Mouse (Mus musculus) forebrain, embryonic 13.5 days (tissue): Measurements from ENCODE around the gene Ube2e1. TPM values are rescaled to one million over a fixed set of nuclear protein-coding genes. Genes with fewer than 3 reads are reported as not detected.

Experiments
- ATAC-seq: fragments of 200-750 bp; cut with Nextera tagmentation; 2 replicates; pipeline ENCODE4 v1.8.0; 2017
- H3K27ac ChIP-seq: fragments of 300-500 bp; sonication (generic); 2 replicates; pipeline ENCODE4 v1.5.1; 2015; ENCODE audit warnings: inconsistent platforms, mild to moderate bottlenecking, moderate library complexity
- H3K27me3 ChIP-seq: fragments of 300-500 bp; sonication (generic); 2 replicates; pipeline ENCODE4 v1.6.1; 2015; ENCODE audit warnings: mild to moderate bottlenecking, inconsistent platforms
- H3K36me3 ChIP-seq: fragments of 300-500 bp; sonication (generic); 2 replicates; pipeline ENCODE4 v1.6.1; 2015; ENCODE audit warnings: mild to moderate bottlenecking, inconsistent platforms; ENCODE audit not compliant: poor library complexity, severe bottlenecking
- H3K4me1 ChIP-seq: fragments of 300-500 bp; sonication (generic); 2 replicates; pipeline ENCODE4 v1.6.1; 2015; ENCODE audit warnings: inconsistent platforms
- H3K4me2 ChIP-seq: fragments of 300-500 bp; sonication (generic); 2 replicates; pipeline ENCODE4 v1.6.1; 2015; ENCODE audit warnings: inconsistent platforms, mild to moderate bottlenecking, moderate library complexity
- H3K4me3 ChIP-seq: fragments of 300-500 bp; sonication (generic); 2 replicates; pipeline ENCODE4 v1.5.1; 2015; ENCODE audit warnings: mild to moderate bottlenecking, inconsistent platforms
- H3K9ac ChIP-seq: fragments of 300-500 bp; sonication (generic); 2 replicates; pipeline ENCODE4 v1.6.1; 2015; ENCODE audit warnings: mild to moderate bottlenecking, inconsistent platforms
- H3K9me3 ChIP-seq: fragments of 300-500 bp; sonication (generic); replicated peaks from 2 replicates; pipeline ENCODE4 v1.6.1; 2016; ENCODE audit warnings: inconsistent platforms
- WGBS: fragments of 180-500 bp; shearing (Covaris S2); methylation state at CpG from one replicate; pipeline ENCODE4 v1.1.7; 2015; 5-methylcytosine and 5-hydroxymethylcytosine counted together
- polyA plus RNA-seq: library from polyadenylated mRNA; unstranded; fragments of >200 nt; fragmentation: Nextera tagmentation; extraction: Ambion mirVana; gene quantifications from 2 replicates; pipeline ENCODE4 v1.2.1, GENCODE M21; 2015

Gene Ube2e1
- polyA plus RNA-seq, 1 experiment from 2014 or later: 198 TPM

GRCm38 (mm10) chr14:18303262-18303661 is 28.4 kb downstream of the Ube2e1 start:
- Histone ChIP-seq H3K9me3 (no peaks in the 10 kb centered on the region), H3K27ac (no peak overlapping the region), H3K4me2 (no peak overlapping the region), H3K27me3 (no peaks in the 10 kb centered on the region), H3K9ac (no peak overlapping the region), H3K4me3 (no peak overlapping the region), H3K4me1 (peaks cover 10% of the 10 kb centered on the region; the same call in 1 of the 2 replicates), H3K36me3 (peaks cover 10% of the 10 kb centered on the region; the same call in 1 of the 2 replicates)
- WGBS: 80% methylated on average over 4 of the region's 4 CpGs
- no peak for ATAC-seq

GRCm38 (mm10) chr14:18302750-18303149 is 28.9 kb downstream of the Ube2e1 start:
- Histone ChIP-seq H3K4me2 (no peak overlapping the region), H3K27ac (no peak overlapping the region), H3K36me3 (peaks cover 10% of the 10 kb centered on the region; the same call in 1 of the 2 replicates), H3K9ac (no peak overlapping the region), H3K9me3 (no peaks in the 10 kb centered on the region), H3K4me3 (no peak overlapping the region), H3K4me1 (peaks cover 10% of the 10 kb centered on the region; the same call in 1 of the 2 replicates), H3K27me3 (no peaks in the 10 kb centered on the region)
- ATAC-seq: no peak
- WGBS: 76% methylated on average over 3 of the region's 3 CpGs

- Histone ChIP-seq H3K36me3 (peaks cover 10% of the 10 kb centered on the region; the same call in 1 of the 2 replicates), H3K9me3 (no peaks in the 10 kb centered on the region), H3K4me2 (no peak overlapping the region), H3K4me3 (no peak overlapping the region), H3K27ac (no peak overlapping the region), H3K27me3 (no peaks in the 10 kb centered on the region), H3K9ac (no peak overlapping the region), H3K4me1 (peaks cover 10% of the 10 kb centered on the region; the same call in 1 of the 2 replicates)
- no peak for ATAC-seq
- WGBS: 84% methylated on average over 3 of the region's 3 CpGs
Observed at GRCm38 (mm10) chr14:18301591-18301990, 30.1 kb downstream of the Ube2e1 start.

- Histone ChIP-seq H3K4me2 (no peak overlapping the region), H3K9ac (no peak overlapping the region), H3K4me1 (peaks cover 10% of the 10 kb centered on the region; the same call in 1 of the 2 replicates), H3K36me3 (peaks cover 7% of the 10 kb centered on the region; the same call in 1 of the 2 replicates), H3K4me3 (no peak overlapping the region), H3K9me3 (no peaks in the 10 kb centered on the region), H3K27me3 (no peaks in the 10 kb centered on the region), H3K27ac (no peak overlapping the region)
- whole genome bisulfite sequencing: 93% methylated on average over 2 of the region's 2 CpGs
- ATAC-seq: no peak
Observed at GRCm38 (mm10) chr14:18300676-18301075, 31.0 kb downstream of the Ube2e1 start.

- no peaks in the 10 kb centered on the region for H3K27me3 ChIP-seq
- no peaks in the 10 kb centered on the region for H3K9me3 ChIP-seq
- peaks cover 3% of the 10 kb centered on the region; the same call in 1 of the 2 replicates for H3K36me3 ChIP-seq
- peaks cover 10% of the 10 kb centered on the region; the same call in 1 of the 2 replicates for H3K4me1 ChIP-seq
- no peak overlapping the region for H3K4me2 ChIP-seq
- 87% methylated on average over 2 of the region's 2 CpGs for WGBS
- no peak overlapping the region for H3K4me3 ChIP-seq
- H3K27ac ChIP-seq: no peak overlapping the region
- no peak overlapping the region for H3K9ac ChIP-seq
- no peak for ATAC-seq
Observed at GRCm38 (mm10) chr14:18298874-18299273, 32.8 kb downstream of the Ube2e1 start.

GRCm38 (mm10) chr14:18297441-18297840 is 34.2 kb downstream of the Ube2e1 start:
- Histone ChIP-seq H3K9ac (no peak overlapping the region), H3K9me3 (no peaks in the 10 kb centered on the region), H3K4me1 (no peaks in the 10 kb centered on the region), H3K27me3 (no peaks in the 10 kb centered on the region), H3K4me2 (no peak overlapping the region), H3K36me3 (peaks cover 3% of the 10 kb centered on the region; the same call in 1 of the 2 replicates), H3K27ac (no peak overlapping the region), H3K4me3 (no peak overlapping the region)
- no peak for ATAC-seq
- 91% methylated on average over 2 of the region's 2 CpGs for WGBS

- Histone ChIP-seq H3K4me3 (no peak overlapping the region), H3K4me1 (no peaks in the 10 kb centered on the region), H3K27ac (no peak overlapping the region), H3K27me3 (no peaks in the 10 kb centered on the region), H3K9me3 (no peaks in the 10 kb centered on the region), H3K4me2 (no peak overlapping the region), H3K9ac (no peak overlapping the region), H3K36me3 (no peaks in the 10 kb centered on the region)
- WGBS: 91% methylated on average over 3 of the region's 3 CpGs
- no peak for ATAC-seq
Observed at GRCm38 (mm10) chr14:18292578-18292977, 39.1 kb downstream of the Ube2e1 start.

GRCm38 (mm10) chr14:18292111-18292510 is 39.5 kb downstream of the Ube2e1 start:
- Histone ChIP-seq H3K27me3 (no peaks in the 10 kb centered on the region), H3K4me2 (no peak overlapping the region), H3K4me1 (no peaks in the 10 kb centered on the region), H3K27ac (no peak overlapping the region), H3K9me3 (no peaks in the 10 kb centered on the region), H3K36me3 (no peaks in the 10 kb centered on the region), H3K9ac (no peak overlapping the region), H3K4me3 (no peak overlapping the region)
- 95% methylated on average over 3 of the region's 3 CpGs for WGBS
- no peak for ATAC-seq

- ATAC-seq: no peak
- no peak overlapping the region for H3K27ac ChIP-seq
Observed at GRCm38 (mm10) chr14:18287391-18287790, 44.3 kb downstream of the Ube2e1 start.

GRCm38 (mm10) chr14:18286441-18286840 is 45.2 kb downstream of the Ube2e1 start:
- H3K4me2 ChIP-seq: no peak overlapping the region
- peaks cover 12% of the 10 kb centered on the region for H3K36me3 ChIP-seq
- ATAC-seq: no peak
- H3K4me3 ChIP-seq: no peak overlapping the region
- H3K9ac ChIP-seq: no peak overlapping the region
- no peaks in the 10 kb centered on the region for H3K4me1 ChIP-seq
- 90% methylated on average over 2 of the region's 2 CpGs for WGBS
- no peaks in the 10 kb centered on the region for H3K27me3 ChIP-seq
- H3K27ac ChIP-seq: no peak overlapping the region
- H3K9me3 ChIP-seq: no peaks in the 10 kb centered on the region

More at GRCm38 (mm10) chr14:18287391-18287790, 44.3 kb downstream of the Ube2e1 start:
- Histone ChIP-seq H3K4me1 (no peaks in the 10 kb centered on the region), H3K4me3 (no peak overlapping the region), H3K27me3 (no peaks in the 10 kb centered on the region), H3K4me2 (no peak overlapping the region), H3K36me3 (peaks cover 5% of the 10 kb centered on the region), H3K9me3 (no peaks in the 10 kb centered on the region), H3K9ac (no peak overlapping the region)
- WGBS: 82% methylated on average over 2 of the region's 2 CpGs

GRCm38 (mm10) chr14:18285476-18285875 is 46.2 kb downstream of the Ube2e1 start:
- Histone ChIP-seq H3K9me3 (no peaks in the 10 kb centered on the region), H3K27ac (no peak overlapping the region), H3K4me2 (no peak overlapping the region), H3K4me3 (no peak overlapping the region), H3K4me1 (no peaks in the 10 kb centered on the region), H3K27me3 (no peaks in the 10 kb centered on the region), H3K9ac (no peak overlapping the region), H3K36me3 (peaks cover 12% of the 10 kb centered on the region)
- 93% methylated on average over 3 of the region's 3 CpGs for WGBS
- no peak for ATAC-seq

GRCm38 (mm10) chr14:18284581-18284980 is 47.1 kb downstream of the Ube2e1 start:
- H3K4me2 ChIP-seq: no peak overlapping the region
- no peak overlapping the region for H3K4me3 ChIP-seq
- H3K27ac ChIP-seq: no peak overlapping the region
- H3K9me3 ChIP-seq: no peaks in the 10 kb centered on the region
- no peak overlapping the region for H3K9ac ChIP-seq
- H3K4me1 ChIP-seq: no peaks in the 10 kb centered on the region
- 93% methylated on average over 2 of the region's 2 CpGs for WGBS
- H3K27me3 ChIP-seq: no peaks in the 10 kb centered on the region
- 0 out of 2 replicates have a peak, but pooled peaks have one; percentile 19 for ATAC-seq
- H3K36me3 ChIP-seq: peaks cover 17% of the 10 kb centered on the region

- Histone ChIP-seq H3K4me1 (no peaks in the 10 kb centered on the region), H3K4me2 (no peak overlapping the region), H3K27ac (no peak overlapping the region), H3K9ac (no peak overlapping the region), H3K9me3 (0 out of 2 replicates have a peak, but pooled peaks cover 2% of the 10 kb centered on the region), H3K4me3 (no peak overlapping the region), H3K36me3 (peaks cover 44% of the 10 kb centered on the region), H3K27me3 (no peaks in the 10 kb centered on the region)
- no peak for ATAC-seq
- 81% methylated on average over 5 of the region's 5 CpGs for WGBS
Observed at GRCm38 (mm10) chr14:18280375-18280774, 51.3 kb downstream of the Ube2e1 start.
